Mouse (Mus musculus) right cerebral cortex, postnatal 4 days (tissue): Measurements from ENCODE around the gene Commd3.

ENCODE experiments used
- DNase-seq: peaks from one replicate; pipeline ENCODE4 v3.0.0-alpha.2; 2022

The Commd3 gene

DNA sequence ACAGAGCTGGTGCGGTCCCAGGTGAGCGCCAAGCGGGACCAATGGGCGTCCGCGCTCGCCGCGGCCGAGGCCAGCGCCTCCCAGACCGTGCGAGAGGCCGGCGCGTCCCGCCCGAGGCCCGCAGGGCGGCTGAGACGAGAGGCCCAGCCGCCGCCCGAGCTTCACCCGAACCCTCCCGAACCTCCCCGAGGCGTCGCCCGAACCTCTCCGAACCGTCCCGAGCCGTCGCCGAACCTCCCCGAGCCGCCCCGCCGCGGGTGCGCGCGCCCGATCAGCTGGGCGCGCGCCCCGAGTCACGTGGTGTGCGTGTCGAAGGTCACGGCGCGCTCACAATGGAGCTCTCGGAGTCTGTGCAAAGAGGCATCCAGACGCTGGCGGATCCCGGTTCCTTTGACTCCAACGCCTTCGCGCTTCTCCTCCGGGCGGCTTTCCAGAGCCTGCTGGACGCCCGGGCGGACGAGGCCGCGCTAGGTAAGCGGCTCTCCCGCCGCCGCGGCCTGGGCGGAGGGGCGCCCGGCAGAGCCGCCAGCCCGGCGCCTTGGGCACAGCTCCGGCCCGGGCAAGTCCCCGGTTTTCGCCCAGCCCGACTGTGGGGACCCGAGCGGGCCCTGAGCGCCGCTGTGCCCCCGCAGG lies at the start of gene Commd3:
TSS of gene Commd3 (plus strand) at position 252 of the 633 bp plus-strand sequence.
- DNase-seq: peak; percentile 98

DNA sequence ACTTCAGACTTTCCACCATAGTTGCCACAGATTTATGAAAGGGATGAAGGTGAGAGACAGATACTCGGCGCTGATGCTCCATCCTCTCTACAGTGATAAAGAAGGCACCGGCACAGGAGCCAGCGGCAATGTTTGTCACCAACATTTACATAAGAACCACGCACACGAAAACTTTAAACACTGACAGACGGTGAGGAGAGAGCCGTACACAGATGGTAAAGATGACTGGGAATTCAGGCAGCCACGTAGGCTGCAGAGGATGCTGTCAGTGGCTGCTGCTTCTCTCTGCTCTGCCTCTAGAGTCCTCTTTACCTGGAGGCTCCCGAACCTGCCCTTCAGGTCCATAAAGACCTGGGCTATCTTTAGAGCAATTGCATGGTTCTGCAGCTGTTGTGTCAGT lies 49.0 kb upstream of the Commd3 start:
- DNase-seq: no peak

DNA sequence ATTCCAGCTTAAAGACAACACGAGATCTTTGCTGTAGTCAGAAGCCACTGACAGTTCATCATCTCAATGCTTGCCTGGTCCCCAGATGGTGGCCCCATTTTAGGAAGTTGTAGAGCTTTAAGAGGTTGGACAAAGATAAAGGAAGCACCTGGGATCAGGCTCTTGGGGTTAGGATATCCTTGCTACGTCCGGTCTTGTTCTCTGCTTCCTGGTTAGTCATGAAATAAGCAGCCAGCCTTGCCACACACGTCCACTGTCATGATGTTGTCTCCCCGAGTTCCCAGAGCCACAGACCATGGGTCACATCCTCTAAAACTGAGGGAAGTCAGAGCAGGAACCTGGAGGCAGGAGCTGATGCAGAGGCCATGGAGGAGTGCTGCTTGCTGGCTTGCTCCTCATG lies 41.6 kb upstream of the Commd3 start:
- DNase-seq: no peak

DNA sequence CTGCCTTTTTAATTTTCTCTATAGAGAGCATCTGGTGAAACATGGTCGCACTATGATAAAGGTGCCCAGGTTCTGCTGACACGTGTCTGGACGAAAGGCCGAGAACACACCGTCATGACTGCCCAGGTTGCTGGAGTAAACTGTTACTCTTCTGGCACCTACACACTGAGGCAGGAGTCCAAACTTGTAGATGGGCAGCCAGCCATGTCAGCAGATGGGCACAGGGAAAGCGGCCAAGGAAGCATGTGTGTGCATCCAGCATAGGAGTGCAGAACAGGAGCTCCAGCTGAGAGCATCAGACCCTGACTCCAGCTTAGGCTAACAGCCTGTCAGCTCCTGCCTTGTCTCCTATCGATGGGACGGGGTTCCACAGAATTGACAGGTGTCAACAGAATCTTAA lies 37.1 kb upstream of the Commd3 start:
- peak; percentile 75 for DNase-seq

DNA sequence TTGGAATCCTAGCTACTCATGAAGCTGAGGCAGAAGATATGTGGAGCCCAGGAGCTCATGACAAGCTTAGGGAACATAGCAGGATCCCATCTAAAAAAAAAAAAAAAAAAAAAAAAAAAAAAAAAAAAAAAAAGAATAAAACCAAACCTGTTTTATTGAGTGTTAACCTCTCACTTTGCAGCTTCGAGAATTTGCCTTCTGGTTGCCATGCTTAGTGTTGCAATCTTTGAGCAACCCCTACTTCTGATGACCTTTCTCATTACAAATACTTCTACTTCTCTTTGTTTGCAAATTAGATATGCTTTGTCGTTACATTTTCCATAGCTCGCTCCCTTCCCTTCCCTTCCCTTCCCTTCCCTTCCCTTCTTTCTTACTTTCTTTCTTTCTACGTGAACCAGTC lies 23.6 kb upstream of the Commd3 start:
- DNase-seq: no peak

DNA sequence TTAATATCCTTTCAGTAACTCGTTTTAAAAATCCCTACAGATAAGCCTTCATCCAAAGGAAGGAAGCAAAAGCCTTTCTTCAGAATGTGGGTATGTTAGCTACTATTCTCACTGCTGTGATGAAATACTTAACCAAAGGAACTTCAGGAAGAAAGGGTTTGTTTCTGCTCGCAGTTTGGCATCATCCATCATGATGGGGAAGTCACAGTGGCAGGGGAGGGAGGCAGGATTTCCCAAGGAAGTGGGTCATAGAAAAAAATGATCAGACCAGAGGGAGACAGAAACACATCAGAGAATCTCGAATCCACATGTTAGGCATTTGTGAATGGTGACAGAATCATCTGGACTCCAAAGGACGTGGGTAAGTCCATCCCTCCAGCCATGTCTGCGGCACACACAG lies 17.4 kb upstream of the Commd3 start:
- no peak for DNase-seq

DNA sequence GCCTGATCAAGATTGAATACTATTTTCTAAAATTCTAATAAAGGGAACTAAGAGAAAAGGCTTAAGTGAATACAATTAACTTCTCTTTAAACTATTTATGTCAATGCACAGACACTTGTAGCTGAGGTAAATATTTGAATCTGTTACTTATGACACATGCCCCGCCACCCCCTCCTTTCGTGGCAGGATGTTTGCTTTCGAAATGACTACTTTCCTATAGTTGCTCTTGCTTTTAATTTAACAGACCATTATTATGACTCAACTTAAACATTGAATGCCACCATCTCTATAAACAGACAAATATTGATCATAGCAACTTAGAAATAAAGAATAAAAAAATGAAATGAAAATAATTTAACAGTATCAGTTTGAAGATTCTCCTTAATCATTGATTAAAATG lies 8.2 kb upstream of the Commd3 start:
- no peak for DNase-seq

DNA sequence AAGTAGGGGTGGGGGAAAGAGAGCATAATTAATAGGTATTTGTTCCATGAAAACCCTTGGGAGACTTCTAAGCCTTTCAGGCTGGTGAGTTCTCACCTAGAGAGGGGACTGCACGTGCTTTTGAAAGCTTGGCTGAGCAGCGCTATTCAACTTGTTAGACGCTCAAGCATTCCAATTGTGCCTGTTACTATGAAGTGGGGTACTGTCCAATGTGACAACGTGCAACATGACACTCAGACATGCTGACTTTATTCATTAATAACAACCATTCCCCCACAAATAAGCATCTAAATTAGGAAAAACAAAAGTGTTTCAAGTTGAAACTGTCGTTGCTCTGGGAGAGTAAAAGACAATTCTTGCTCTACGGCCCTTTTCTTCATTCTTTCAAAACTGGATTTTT lies 1.1 kb upstream of the Commd3 start:
- no peak for DNase-seq

DNA sequence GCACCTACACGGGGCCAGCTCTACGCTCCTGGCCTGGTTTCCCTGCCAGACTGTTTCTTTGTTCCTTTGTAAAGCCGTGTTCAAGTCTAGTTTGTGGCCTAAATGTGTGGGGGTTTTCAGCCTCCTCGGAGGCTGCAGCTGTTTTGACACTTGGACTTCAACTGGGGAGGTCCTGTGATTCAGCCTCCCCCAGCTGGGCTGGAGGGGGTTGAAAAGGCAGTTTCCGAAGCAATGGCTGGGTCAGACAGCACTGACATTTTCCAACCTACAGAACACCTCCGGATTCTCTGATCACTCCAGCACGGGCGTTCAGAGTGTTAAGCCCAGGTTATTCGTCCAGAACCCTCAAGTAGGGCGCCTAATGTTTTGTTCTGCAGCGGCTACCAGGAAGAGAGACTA lies 581 bp downstream of the Commd3 start:
- no peak for DNase-seq

DNA sequence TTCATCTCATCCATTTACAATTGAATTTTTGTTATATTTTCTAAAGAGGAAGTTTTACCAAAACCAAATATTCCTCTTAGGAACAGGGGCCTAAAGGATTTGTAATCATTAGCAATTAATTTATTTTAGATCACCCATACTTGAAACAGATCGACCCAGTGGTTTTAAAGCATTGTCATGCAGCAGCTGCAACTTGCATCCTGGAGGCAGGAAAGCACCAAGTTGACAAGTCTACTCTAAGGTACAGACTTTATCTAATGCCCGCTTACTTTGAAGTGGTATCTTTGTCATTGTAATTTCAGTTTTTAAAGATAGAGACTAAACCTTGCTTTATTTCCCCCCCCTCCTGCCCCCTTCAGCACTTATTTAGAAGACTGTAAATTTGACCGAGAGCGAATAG lies 1.6 kb downstream of the Commd3 start:
- DNase-seq: no peak

DNA sequence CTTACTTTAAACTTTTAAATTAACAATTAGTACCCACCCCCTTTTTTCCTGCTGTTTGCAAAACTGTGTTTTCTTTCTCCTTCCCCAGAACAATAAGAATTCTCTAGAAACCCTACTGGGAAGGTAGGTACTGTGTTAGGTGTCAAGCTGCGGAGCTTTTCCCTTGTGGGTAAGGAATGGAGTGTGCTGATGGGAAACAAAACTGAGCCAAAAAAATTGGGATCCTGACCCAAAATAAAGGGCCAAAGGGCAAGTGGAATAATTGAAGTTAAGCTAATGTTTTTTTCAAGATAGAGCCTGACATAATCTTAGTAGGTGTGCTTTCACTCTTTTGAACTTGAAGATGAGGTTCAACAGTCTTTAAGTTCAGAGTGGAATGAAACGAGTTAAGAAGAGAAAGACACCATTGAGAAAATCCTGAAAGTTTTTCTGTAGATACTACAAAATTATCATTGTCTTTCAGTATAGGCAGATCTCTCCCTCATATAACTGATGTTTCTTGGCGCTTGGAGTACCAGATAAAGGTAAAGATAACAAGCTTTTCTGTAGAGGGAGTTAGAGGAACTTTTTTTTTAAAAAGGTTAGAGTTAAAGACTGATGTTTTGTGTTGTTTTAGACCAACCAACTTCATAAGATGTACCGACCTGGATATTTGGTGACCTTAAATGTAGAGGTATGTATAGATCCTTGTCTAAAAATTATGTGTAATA lies 2.2 kb downstream of the Commd3 start:
- no peak for DNase-seq

DNA sequence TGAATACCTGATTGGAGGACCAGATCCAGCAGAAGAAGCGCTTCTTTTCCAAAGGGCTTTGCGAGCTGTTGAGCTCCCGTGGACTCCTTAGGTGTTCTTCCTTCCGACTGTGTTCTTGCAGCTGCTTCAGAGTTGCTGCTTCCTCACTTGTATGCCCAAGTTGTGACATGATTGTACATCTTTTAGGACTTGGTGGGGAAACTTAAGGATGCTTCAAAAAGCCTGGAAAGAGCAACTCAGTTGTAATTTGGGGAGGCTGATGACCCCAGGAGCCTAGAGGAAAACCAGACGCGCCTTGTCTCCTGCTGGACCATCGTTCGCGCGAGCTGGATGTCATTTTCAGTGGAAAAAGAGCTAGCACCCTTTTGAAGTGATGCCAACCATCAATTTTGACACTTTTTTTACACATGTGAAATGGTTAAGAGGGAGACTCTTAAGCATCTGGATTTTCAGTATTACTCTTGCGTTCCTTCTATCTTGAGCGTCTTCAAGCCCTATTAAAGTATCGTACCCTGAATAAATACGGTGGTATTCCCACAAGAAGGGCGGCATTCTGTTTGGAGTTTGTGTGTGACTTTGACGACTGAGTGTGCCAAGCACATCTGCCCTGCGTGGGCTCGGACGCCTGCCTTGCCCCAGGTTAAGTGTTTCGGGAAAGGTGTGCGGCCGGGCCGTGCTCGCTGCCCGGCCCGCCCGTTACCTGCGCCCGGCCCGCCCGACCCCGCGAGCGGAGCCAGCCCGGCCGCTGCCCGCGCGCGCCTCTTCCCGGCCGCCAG lies 3.7 kb downstream of the Commd3 start:
- no peak for DNase-seq

DNA sequence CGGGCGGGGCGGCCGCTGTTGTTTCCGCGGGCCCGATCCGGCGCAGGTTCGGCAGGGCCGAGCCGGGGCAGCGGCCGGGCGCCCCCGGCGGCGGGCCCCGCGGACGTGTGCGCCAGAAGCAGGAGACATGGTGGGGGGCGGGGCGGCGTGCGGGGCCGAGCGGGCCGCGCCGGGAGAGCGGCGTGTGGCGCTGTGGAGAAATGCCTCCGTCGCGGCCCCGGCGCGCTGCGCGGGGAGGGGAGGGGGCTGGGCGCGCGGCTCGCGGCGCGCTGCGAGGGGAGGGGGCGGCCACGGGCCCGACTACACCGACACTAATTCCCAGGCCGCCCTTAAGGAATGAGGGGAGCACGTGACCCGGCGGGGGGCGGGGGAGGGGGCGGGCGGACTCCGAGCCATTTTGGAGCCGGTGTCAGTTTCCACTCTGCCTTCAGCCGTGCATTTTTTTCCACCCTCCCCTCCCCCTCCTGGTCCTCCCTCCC lies 4.3 kb downstream of the Commd3 start:
- DNase-seq: peak; percentile 89

DNA sequence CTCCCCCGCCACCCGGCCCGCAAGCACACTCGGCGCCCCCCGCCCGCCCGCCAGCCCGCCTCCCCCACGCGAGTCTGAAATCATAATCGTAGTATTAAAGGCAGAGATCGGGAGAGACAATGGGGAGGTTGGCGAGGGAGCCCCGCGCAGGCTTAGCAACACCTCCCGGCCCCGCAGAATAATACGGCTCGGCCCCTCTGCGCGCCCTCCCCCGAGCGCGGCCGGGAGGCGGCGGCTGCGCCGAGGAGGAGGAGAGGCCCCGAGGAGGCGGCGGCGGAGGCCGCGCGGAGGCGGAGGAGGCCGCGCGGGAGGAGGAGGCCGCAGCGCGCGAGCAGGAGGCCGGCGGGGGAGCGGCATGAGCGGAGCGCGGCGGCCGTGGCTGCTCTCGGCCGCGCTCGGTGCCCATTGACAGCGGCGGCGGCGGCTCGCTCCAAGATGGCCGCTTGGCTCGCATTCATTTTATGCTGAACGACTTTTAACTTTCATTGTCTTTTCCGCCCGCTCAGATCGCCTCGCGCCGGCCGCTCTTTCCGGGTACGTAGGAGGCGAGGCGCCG lies 4.8 kb downstream of the Commd3 start, which contains the start of gene Bmi1:
TSS of gene Bmi1 (plus strand) at position 83 of the 556 bp plus-strand sequence.
- DNase-seq: peak; percentile 58

DNA sequence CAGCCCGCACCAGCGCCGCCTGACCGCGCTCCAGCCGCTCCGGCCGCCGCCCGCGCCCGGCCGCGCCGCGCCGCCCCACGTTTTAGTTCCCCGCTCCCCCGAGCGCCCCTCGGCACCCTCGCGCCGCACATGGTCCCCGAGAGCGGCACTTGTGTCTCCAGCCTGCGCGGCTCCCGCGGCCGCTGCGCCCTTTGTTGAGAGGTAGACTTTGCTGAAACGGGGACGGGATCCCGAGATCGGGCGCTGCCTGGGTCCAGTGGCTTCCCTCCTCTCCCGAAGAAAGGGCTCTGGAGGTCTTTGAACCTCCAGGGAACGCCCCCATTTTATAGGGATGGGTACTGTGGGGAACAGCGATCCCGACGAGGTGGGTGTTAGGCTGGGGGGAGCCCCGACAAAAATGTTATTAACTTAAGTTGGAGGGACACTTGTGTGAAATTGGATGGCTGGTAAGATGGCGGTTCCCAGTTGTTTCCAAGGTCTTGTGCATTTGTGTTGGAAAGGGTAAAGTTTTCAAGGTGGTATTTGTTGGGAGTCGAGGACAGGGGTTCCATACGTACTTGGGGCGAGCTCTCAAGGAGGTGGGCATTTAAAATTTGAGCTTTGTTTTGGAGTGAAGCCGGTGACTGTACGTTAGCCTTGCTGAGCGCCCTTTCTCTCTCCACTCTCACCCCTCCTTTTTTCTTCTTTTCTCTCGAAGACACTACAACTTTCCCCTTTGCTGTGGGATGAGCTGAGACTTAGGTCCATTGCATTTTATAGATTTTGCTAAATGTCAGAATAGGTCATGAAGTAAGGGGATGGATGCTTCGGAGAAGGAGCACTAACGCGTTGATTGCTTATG lies 5.7 kb downstream of the Commd3 start:
- peak; percentile 53 for DNase-seq

DNA sequence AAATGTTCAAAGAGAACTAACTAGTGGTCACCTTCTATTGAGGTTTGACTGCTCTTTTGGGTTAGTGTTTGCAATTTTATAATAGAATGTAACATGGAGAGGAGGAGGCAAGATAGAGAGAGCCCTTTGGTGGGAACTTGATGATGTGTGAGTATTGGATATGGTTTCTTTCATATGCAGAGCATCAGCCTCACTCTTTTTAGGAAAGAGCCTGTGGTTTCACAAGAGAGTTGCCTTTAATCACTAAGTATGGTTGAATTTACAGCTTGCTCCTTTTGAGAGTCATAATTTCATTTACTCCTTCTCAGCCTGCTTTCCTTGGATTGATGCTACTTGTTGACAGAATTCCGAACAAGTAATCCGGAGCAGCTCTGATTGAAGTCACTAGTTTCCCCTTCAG lies 7.5 kb downstream of the Commd3 start:
- no peak for DNase-seq

DNA sequence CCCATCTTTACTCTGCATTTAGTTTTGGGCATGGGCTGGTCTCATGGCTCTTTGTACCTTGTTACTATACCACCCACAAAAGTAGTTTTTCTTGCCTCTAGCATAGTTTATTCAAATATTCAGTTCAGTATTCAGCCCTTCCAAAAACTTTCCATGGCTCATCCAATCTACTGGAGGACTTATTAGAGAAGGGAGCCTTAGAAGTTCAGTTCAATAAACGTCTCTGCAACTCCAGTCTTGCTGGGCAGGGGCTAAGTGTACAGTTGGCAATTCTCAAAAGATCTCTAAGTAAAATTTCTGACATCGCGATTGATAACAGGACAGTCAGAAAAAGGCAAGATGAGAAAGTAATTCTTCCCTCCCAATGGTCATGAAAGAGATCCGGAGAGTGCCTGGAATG lies 8.3 kb downstream of the Commd3 start:
- no peak for DNase-seq

DNA sequence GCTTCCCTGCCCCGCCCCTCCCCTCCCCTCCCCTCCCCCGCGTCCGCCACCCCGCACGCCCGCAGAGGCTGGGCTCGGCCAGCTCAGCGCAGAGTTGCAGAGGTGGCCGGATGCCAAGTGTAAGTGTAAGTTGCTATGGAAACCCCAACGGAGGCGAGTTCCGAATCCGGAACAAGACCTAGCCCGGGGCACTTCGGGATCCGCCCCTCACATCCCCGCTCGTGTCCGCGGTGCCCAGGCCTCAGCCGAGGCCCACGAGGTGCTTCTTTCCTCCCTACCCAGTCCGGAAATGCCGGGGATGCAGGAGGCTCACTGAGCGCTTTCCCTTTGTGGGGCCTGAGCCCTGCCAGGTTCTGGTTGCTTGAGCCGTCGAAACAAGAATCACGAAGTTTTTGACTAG lies 8.8 kb downstream of the Commd3 start:
- DNase-seq: peak; percentile 58

DNA sequence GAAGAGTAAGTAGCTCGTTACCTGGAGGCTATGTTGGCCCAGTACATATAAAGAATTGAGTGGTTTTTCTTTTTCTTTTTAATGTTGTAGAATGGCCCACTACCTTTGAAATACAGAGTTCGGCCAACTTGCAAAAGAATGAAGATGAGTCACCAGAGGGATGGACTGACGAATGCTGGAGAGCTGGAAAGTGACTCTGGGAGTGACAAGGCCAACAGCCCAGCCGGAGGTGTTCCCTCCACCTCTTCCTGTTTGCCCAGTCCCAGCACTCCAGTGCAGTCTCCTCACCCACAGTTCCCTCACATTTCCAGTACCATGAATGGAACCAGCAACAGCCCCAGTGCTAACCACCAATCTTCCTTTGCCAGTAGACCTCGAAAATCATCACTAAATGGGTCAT lies 11.9 kb downstream of the Commd3 start:
- no peak for DNase-seq

DNA sequence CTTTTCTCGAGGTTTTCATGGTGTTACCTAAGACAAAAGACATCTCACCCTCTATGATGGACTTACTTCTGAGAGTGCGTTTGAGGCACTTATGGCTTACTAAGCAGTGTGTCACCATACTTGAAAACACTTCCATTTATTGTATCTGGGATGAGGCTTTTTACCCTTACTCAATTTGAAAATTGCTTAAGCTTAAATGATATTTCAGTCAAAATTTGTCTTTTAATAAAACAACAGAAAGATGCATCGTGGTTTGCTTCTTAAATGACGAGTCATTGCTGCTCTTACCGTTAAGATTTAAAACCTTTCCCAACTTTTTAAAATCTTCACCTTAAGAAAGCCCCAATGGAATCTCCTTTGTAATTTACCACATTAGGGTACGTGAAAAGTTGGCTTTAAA lies 14.2 kb downstream of the Commd3 start:
- no peak for DNase-seq

DNA sequence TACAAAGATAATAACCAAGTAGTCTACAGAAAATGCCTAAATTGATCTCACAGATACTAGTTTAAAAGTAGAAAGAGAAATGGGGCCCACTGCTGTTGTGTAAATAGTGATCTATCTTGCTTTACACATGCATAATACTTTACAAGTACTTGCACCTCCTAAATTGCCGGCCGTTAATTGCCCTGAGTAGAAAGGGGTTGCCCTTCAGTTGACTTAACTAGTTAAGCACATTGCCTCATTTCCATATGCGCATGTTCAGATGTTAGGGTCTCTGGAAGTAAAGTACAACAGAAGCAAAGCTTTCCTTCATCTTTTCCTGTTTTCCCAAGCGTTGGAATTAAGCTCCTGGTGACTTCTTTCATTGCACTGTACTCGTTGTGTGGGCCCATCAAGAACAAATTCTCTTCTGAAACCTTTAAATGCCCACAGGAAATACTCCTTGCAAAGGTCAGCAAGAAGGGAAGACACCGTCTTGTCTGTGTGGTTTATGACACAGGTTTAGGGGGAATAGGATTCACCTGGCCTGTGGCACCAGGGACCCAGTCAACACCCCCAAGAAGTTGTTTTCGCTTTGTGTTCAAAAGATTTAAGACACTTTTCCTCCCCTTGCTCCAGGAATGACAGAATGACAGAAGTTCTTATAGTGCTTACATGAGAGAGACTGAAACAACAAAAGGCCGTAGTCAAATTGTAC lies 14.8 kb downstream of the Commd3 start:
- no peak for DNase-seq

DNA sequence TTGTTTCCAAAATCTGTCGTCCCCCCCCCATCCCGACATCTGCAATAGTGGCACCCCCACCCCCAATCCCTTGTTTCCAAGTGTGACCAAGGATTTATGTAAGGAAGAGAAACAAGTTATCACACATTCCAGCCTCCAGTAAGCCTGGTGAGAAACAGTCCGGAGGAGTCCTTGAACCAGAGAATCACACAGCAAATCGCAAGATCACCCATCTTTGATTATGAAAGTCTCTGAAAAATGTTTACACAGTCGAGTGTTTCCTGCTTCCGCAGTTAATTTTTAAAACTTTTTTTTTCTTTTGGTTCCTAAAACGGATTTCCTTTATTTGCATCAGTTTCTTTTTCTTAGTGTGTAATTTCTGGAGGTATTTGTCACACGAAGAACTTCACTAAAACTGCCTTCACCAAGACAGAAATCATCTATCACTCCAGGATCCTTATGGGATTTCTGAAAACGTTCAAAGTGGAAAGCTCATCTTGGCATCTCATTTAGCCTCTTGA lies 15.5 kb downstream of the Commd3 start:
- DNase-seq: no peak
